Mouse (Mus musculus) kidney, adult 2 months (tissue): Measurements from ENCODE around the gene Lrrc74a.

Experiments
- CTCF ChIP-seq: fragments of 200-500 bp; conservative IDR thresholded peaks from 2 replicates; pipeline ENCODE4 v1.5.1; 2011; ENCODE audit warnings: low read depth, mild to moderate bottlenecking, control low read depth, low read length, moderate library complexity, mixed read lengths; ENCODE audit not compliant: insufficient read depth, insufficient read length
- POLR2A ChIP-seq: fragments of 200-500 bp; IDR thresholded peaks from one replicate; pipeline ENCODE4 v1.6.1; 2011; ENCODE audit warnings: low read depth, low read length, control low read depth

DNA sequence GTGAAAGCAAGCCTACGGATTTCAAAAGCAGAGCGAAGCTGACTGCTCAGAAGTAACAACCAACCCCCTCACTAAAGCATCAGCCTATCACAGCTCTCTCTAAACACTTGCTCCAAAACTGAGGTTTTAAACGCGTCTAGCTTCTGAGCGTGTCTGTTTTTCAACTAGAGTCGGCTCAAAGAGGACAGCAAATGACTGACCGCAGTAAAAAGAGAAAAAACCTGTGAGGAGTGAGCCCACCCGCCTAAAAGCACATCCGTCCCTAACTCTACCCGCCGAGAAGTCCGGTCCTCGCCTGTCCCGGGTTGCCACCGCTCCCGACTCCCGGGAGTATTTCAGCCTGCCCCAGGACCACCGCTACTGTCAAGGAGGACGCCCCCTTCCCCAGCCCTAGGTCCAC is 8.5 kb upstream of the Lrrc74a start:
- no peak for TF ChIP-seq CTCF
- TF ChIP-seq POLR2A, result no peak
